Mouse (Mus musculus): ENCODE measurements around the gene Mob2.

DNA sequence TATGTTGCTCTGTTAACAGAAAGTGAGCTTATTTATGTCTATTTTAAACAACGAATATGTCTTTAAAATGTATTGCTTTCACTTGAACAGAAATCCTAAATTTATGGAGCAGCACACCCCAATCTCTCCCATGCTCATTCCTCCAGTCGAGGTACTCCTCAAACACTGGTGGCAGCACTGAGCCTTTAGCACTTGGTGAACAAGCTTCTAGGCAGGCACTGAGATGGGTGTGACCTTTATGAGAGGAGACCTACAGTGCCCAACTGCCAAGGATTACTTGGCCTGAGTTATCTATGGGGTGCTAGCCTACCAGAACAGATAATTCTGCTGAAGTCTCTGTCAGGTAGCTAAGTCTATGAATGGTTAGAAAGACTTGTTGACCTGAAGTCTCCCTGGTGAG is 41.2 kb downstream of the Mob2 start:
- no peak; the same call in 1 of the 2 replicates for TF ChIP-seq CTCF (IDR thresholded peaks at IDR 0.05; ENCODE audit: insufficient read depth, low read length)
- TF ChIP-seq POLR2A (IDR thresholded peaks at IDR 0.05; ENCODE audit: borderline replicate concordance, extremely low read depth, low read depth, low read length), result no peak
